Mouse (Mus musculus) kidney, adult 9 months (tissue): Measurements from ENCODE around the gene Elfn2.

ENCODE experiments used
- DNase-seq: peaks from one replicate; pipeline ENCODE4 v3.0.0; 2022

Gene Elfn2

GRCm38 (mm10) chr15:78720094-78720493 is 1.5 kb upstream of the Elfn2 start:
- peak; percentile 43 for DNase-seq

- no peak for DNase-seq
Measured at GRCm38 (mm10) chr15:78719416-78719815, 845 bp upstream of the Elfn2 start.

GRCm38 (mm10) chr15:78716936-78717335 is 1.6 kb downstream of the Elfn2 start:
- no peak for DNase-seq

GRCm38 (mm10) chr15:78715856-78716255 is 2.7 kb downstream of the Elfn2 start:
- DNase-seq, result no peak

GRCm38 (mm10) chr15:78713751-78714150 is 4.8 kb downstream of the Elfn2 start:
- no peak for DNase-seq

GRCm38 (mm10) chr15:78712335-78713258 is 6.0 kb downstream of the Elfn2 start:
- peak; percentile 5 for DNase-seq

- DNase-seq, result no peak
Measured at GRCm38 (mm10) chr15:78711935-78712334, 6.6 kb downstream of the Elfn2 start.

- DNase-seq, result no peak
Measured at GRCm38 (mm10) chr15:78710634-78711033, 7.9 kb downstream of the Elfn2 start.

- no peak for DNase-seq
Measured at GRCm38 (mm10) chr15:78709767-78710166, 8.8 kb downstream of the Elfn2 start.

GRCm38 (mm10) chr15:78706630-78707029 is 11.9 kb downstream of the Elfn2 start:
- DNase-seq, result no peak

GRCm38 (mm10) chr15:78704824-78705223 is 13.7 kb downstream of the Elfn2 start:
- no peak for DNase-seq

GRCm38 (mm10) chr15:78704007-78704406 is 14.6 kb downstream of the Elfn2 start:
- DNase-seq, result no peak

- DNase-seq, result no peak
Measured at GRCm38 (mm10) chr15:78700420-78700819, 18.2 kb downstream of the Elfn2 start.

- DNase-seq, result no peak
Measured at GRCm38 (mm10) chr15:78699513-78699912, 19.1 kb downstream of the Elfn2 start.

GRCm38 (mm10) chr15:78698491-78699135 is 20.0 kb downstream of the Elfn2 start:
- no peak for DNase-seq

- no peak for DNase-seq
Measured at GRCm38 (mm10) chr15:78698084-78698483, 20.5 kb downstream of the Elfn2 start.

GRCm38 (mm10) chr15:78695745-78696144 is 22.8 kb downstream of the Elfn2 start:
- no peak for DNase-seq

- no peak for DNase-seq
Measured at GRCm38 (mm10) chr15:78692505-78692904, 26.1 kb downstream of the Elfn2 start.

GRCm38 (mm10) chr15:78690716-78691115 is 27.9 kb downstream of the Elfn2 start:
- no peak for DNase-seq

GRCm38 (mm10) chr15:78686910-78687309 is 31.7 kb downstream of the Elfn2 start:
- no peak for DNase-seq

- no peak for DNase-seq
Measured at GRCm38 (mm10) chr15:78684111-78684510, 34.5 kb downstream of the Elfn2 start.

GRCm38 (mm10) chr15:78683474-78683873 is 35.1 kb downstream of the Elfn2 start:
- no peak for DNase-seq

- DNase-seq, result no peak
Measured at GRCm38 (mm10) chr15:78681781-78682180, 36.8 kb downstream of the Elfn2 start.

GRCm38 (mm10) chr15:78681301-78681700 is 37.3 kb downstream of the Elfn2 start:
- no peak for DNase-seq
